Mouse (Mus musculus): ENCODE results near the gene 1810013L24Rik. TPM values are rescaled to one million over a fixed set of nuclear protein-coding genes. Genes with fewer than 3 reads are reported as not detected.

Gene 1810013L24Rik
- polyA plus RNA-seq (2021; fragmentation: Nextera tagmentation), result 7.7 and 14.0 TPM in 2 replicates
- long read RNA-seq, experiment 1, full-length matches to known transcripts, result 2 of 35 reads
- long read RNA-seq, experiment 1, partial matches to known transcripts, result 2 of 35 reads
- long read RNA-seq, experiment 1, other reads (novel, unspliced or antisense), result 31 of 35 reads
- long read RNA-seq, experiment 2, full-length matches to known transcripts, result 6 of 49 reads
- long read RNA-seq, experiment 2, partial matches to known transcripts, result 11 of 49 reads
- long read RNA-seq, experiment 2, other reads (novel, unspliced or antisense), result 32 of 49 reads

DNA sequence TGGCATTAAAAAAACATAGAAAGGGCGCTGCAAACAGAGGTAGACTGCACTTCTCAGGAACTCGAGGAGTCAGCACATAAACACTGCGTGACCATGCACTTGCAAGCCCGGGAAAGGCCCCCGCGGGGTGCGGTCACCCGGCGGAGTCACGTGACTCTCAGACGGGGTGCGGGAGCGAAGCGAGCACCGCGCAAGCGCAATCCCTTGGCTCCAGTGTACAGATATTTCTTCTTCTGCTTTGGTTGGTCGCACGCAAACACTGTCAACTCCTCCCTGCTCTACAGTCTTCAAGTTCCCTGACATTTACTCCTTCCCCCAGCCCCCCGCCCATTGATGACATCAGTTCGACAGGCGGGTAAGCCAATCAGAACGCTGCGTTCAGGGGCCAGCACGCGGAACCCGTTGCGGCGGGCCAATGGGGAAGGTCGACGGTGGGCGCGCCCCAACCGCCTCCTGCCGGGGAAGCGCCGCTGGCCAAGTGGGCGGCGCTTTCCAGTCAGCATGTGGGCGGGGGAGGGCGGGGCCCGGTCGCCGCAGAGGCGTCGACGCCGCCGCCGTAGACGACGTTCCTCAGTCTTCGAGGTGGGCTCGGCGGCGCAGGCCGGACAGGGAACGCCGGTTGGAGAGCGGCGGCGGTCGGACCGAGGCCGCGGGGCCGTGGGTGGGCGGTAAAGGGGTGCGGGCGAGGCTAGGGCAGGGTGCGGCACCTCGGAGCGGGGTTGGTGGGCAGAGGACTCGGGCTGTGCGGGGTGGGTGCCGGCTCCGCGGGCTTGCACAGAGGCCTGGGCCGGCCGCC is at the start of gene 1810013L24Rik:
TSS of gene 1810013L24Rik (plus strand) at position 537 of the 796 bp plus-strand sequence.

DNA sequence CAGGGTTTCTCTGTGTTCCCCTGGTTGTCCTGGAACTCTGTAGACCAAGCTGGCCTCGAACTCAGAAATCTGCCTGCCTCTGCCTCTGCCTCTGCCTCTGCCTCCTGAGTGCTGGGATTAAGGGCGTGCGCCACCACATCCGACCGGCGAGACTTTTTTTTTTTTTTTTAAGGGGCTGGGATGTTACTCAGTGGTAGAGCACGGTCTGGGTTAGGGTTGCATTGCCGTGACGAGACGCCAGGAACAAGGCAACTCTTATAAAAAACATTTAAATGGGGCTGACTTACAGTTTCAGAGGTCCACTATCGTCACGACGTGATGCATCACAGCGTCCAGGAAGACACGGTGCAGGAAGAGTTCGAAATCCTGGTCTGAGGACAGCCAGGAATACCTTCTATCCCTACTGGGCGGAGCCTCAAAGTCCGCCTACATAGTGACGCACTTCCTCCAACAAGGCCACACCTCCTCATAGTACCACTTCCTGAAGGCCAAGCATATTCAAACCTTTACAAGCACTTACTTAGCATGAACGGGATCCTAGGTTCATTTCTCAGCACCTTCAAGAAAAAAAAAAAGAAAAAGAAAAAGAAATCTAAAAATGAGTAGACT is 37.8 kb upstream of the 1810013L24Rik start, which contains the start of gene Usp7:
TSS of gene Usp7 (minus strand) at position 360 of the 609 bp plus-strand sequence.

Other genes starting within 250 kb of the 1810013L24Rik start
- gene Pmm2, start 192.4 kb upstream of the 1810013L24Rik start, polyA plus RNA-seq (2021; fragmentation: Nextera tagmentation), result 8.9 TPM in 2 replicates
- 5.3 and 5.6 TPM in 2 replicates for gene Tmem186, start 192.4 kb upstream of the 1810013L24Rik start, polyA plus RNA-seq (2021; fragmentation: Nextera tagmentation)
- gene Carhsp1, start 157.9 kb upstream of the 1810013L24Rik start, polyA plus RNA-seq (2021; fragmentation: Nextera tagmentation), result 36.5 and 40.7 TPM in 2 replicates
- gene Gm5767, start 149.3 kb upstream of the 1810013L24Rik start, polyA plus RNA-seq (2021; fragmentation: Nextera tagmentation), result not detected in 2 replicates
- gene Usp7, start 37.8 kb upstream of the 1810013L24Rik start, polyA plus RNA-seq (2021; fragmentation: Nextera tagmentation), result 9.4 and 9.5 TPM in 2 replicates